Mouse (Mus musculus) MEL (cell line): ENCODE measurements around the gene Nat9. TPM values are rescaled to one million over a fixed set of nuclear protein-coding genes. Genes with fewer than 3 reads are reported as not detected.
A peak's percentile ranks its signal among the peaks of the same experiment; 100 is the strongest.

Experiments used
- DNase-seq: peaks from one replicate; pipeline ENCODE4 v3.0.0; 2011; ENCODE audit warnings: low read depth, low spot score
- H3K27ac ChIP-seq: 2 replicates; pipeline ENCODE4 v1.5.1; 2012; ENCODE audit warnings: low read depth, mild to moderate bottlenecking, control low read depth, low read length, moderate library complexity; ENCODE audit not compliant: control insufficient read depth
- H3K27me3 ChIP-seq, 2 experiments: fragments of 150-350 bp in 1 of 2; sonication (generic) in 1 of 2; 2 replicates each; pipeline ENCODE4 v1.6.1; 2012; ENCODE audit warnings: low read length in 2 of 2, mild to moderate bottlenecking in 2 of 2, improper control_type of control experiment in 1 of 2, moderate library complexity in 1 of 2; ENCODE audit not compliant: insufficient read depth in 2 of 2, control insufficient read depth in 1 of 2
- H3K36me3 ChIP-seq, 2 experiments: 2 replicates each; pipeline ENCODE4 v1.6.1; 2012 to 2014; ENCODE audit warnings: low read length in 2 of 2, improper control_type of control experiment in 1 of 2, inconsistent platforms in 1 of 2, mild to moderate bottlenecking in 1 of 2; ENCODE audit not compliant: insufficient read depth in 2 of 2, control insufficient read depth in 1 of 2
- H3K4me1 ChIP-seq, 2 experiments: fragments of 150-350 bp in 1 of 2; sonication (generic) in 1 of 2; 2 replicates each; pipeline ENCODE4 v1.6.1; 2012; ENCODE audit warnings: low read length in 2 of 2, improper control_type of control experiment in 1 of 2, mild to moderate bottlenecking in 1 of 2; ENCODE audit not compliant: insufficient read depth in 2 of 2, control insufficient read depth in 1 of 2
- H3K4me3 ChIP-seq, 2 experiments: fragments of 150-350 bp in 1 of 2; sonication (generic) in 1 of 2; 2 replicates each; pipeline ENCODE4 v1.5.1; 2012; ENCODE audit warnings: low read depth in 2 of 2, low read length in 2 of 2, mild to moderate bottlenecking in 2 of 2, moderate library complexity in 2 of 2, control low read depth in 1 of 2, improper control_type of control experiment in 1 of 2; ENCODE audit not compliant: control insufficient read depth in 1 of 2, insufficient read depth in 1 of 2
- H3K79me2 ChIP-seq: 2 replicates; pipeline ENCODE4 v1.6.1; 2012; ENCODE audit warnings: mild to moderate bottlenecking, low read length, moderate library complexity; ENCODE audit not compliant: control insufficient read depth, poor library complexity, insufficient read depth
- H3K9ac ChIP-seq: 2 replicates; pipeline ENCODE4 v1.6.1; 2012; ENCODE audit warnings: low read depth, mild to moderate bottlenecking, control low read depth, low read length, moderate library complexity; ENCODE audit not compliant: control insufficient read depth, poor library complexity, severe bottlenecking
- H3K9me3 ChIP-seq: fragments of 150-350 bp; sonication (generic); replicated peaks from 2 replicates; pipeline ENCODE4 v1.6.1; 2012; ENCODE audit warnings: mild to moderate bottlenecking, low read length, improper control_type of control experiment, moderate library complexity; ENCODE audit not compliant: insufficient read depth
- BHLHE40 ChIP-seq: IDR thresholded peaks from 2 replicates; pipeline ENCODE4 v1.6.1; 2012; ENCODE audit warnings: low read depth, mild to moderate bottlenecking, inconsistent platforms, low read length, improper control_type of control experiment, borderline replicate concordance
- CHD1 ChIP-seq: IDR thresholded peaks from 2 replicates; pipeline ENCODE4 v1.6.1; 2012; ENCODE audit warnings: low read depth, mild to moderate bottlenecking, inconsistent platforms, low read length, improper control_type of control experiment
- CHD2 ChIP-seq: IDR thresholded peaks from 2 replicates; pipeline ENCODE4 v1.6.1; 2011; ENCODE audit warnings: low read length, improper control_type of control experiment
- CTCF ChIP-seq, 3 experiments: IDR thresholded peaks in 2 of 3; conservative IDR thresholded peaks in 1 of 3; 2 replicates each; pipeline ENCODE4 v1.5.1; 2011 to 2012; ENCODE audit warnings: low read length in 3 of 3, low read depth in 2 of 3, mild to moderate bottlenecking in 2 of 3, improper control_type of control experiment in 1 of 3, inconsistent platforms in 1 of 3, mixed read lengths in 1 of 3, moderate library complexity in 1 of 3; ENCODE audit not compliant: control insufficient read depth in 1 of 3, insufficient read depth in 1 of 3, poor library complexity in 1 of 3, severe bottlenecking in 1 of 3
- E2F4 ChIP-seq: IDR thresholded peaks from 2 replicates; pipeline ENCODE4 v1.6.1; 2011; ENCODE audit warnings: low read depth, low read length, improper control_type of control experiment, borderline replicate concordance
- EP300 ChIP-seq, 2 experiments: IDR thresholded peaks; 2 replicates each; pipeline ENCODE4 v1.6.1; 2011; ENCODE audit warnings: improper control_type of control experiment in 2 of 2, low read length in 2 of 2, low read depth in 1 of 2, mild to moderate bottlenecking in 1 of 2
- ETS1 ChIP-seq: IDR thresholded peaks from 2 replicates; pipeline ENCODE4 v1.6.1; 2012; ENCODE audit warnings: low read depth, mild to moderate bottlenecking, inconsistent platforms, low read length, improper control_type of control experiment, moderate library complexity
- GATA1 ChIP-seq: IDR thresholded peaks from 2 replicates; pipeline ENCODE4 v1.6.1; 2011; ENCODE audit warnings: low read depth, low read length, improper control_type of control experiment
- KAT2A ChIP-seq: conservative IDR thresholded peaks from 2 replicates; pipeline ENCODE4 v1.6.1; 2012; ENCODE audit warnings: low read depth, low read length, improper control_type of control experiment, inconsistent platforms
- MAFK ChIP-seq: IDR thresholded peaks from 2 replicates; pipeline ENCODE4 v1.6.1; 2011; ENCODE audit warnings: low read depth, mild to moderate bottlenecking, low read length, improper control_type of control experiment, borderline replicate concordance
- MAX ChIP-seq: IDR thresholded peaks from 2 replicates; pipeline ENCODE4 v1.6.1; 2011; ENCODE audit warnings: low read length, improper control_type of control experiment
- MEF2A ChIP-seq: IDR thresholded peaks from 2 replicates; pipeline ENCODE4 v1.6.1; 2014; ENCODE audit warnings: low read depth, mild to moderate bottlenecking, inconsistent platforms, low read length, improper control_type of control experiment; ENCODE audit not compliant: poor library complexity, insufficient replicate concordance, severe bottlenecking; ENCODE audit errors: extremely low read depth
- MXI1 ChIP-seq: IDR thresholded peaks from 2 replicates; pipeline ENCODE4 v1.6.1; 2011; ENCODE audit warnings: mild to moderate bottlenecking, low read depth, low read length, improper control_type of control experiment
- MYB ChIP-seq: IDR thresholded peaks from 2 replicates; pipeline ENCODE4 v1.6.1; 2011; ENCODE audit warnings: mild to moderate bottlenecking, low read depth, low read length, improper control_type of control experiment
- MYC ChIP-seq: IDR thresholded peaks from 2 replicates; pipeline ENCODE4 v1.6.1; 2011; ENCODE audit warnings: low read depth, mild to moderate bottlenecking, low read length, improper control_type of control experiment, moderate library complexity
- POLR2AphosphoS5 ChIP-seq: IDR thresholded peaks from 2 replicates; pipeline ENCODE4 v1.6.1; 2012; ENCODE audit warnings: low read depth, borderline replicate concordance, mild to moderate bottlenecking, inconsistent platforms, low read length, moderate library complexity, mixed read lengths
- RAD21 ChIP-seq: IDR thresholded peaks from 2 replicates; pipeline ENCODE4 v1.6.1; 2011; ENCODE audit warnings: mild to moderate bottlenecking, low read depth, low read length, improper control_type of control experiment
- SMC3 ChIP-seq: IDR thresholded peaks from 2 replicates; pipeline ENCODE4 v1.6.1; 2011; ENCODE audit warnings: low read depth, low read length, improper control_type of control experiment
- TAL1 ChIP-seq: IDR thresholded peaks from 2 replicates; pipeline ENCODE4 v1.6.1; 2012; ENCODE audit warnings: mild to moderate bottlenecking, inconsistent platforms, low read length, moderate library complexity, mixed read lengths
- TBP ChIP-seq: IDR thresholded peaks from 2 replicates; pipeline ENCODE4 v1.8.0; 2011; ENCODE audit warnings: low read depth, low read length, improper control_type of control experiment
- TCF12 ChIP-seq: IDR thresholded peaks from 2 replicates; pipeline ENCODE4 v1.6.1; 2014; ENCODE audit warnings: low read depth, mild to moderate bottlenecking, inconsistent platforms, low read length, improper control_type of control experiment, moderate library complexity
- ZC3H11A ChIP-seq: IDR thresholded peaks from 2 replicates; pipeline ENCODE4 v1.6.1; 2012; ENCODE audit warnings: low read depth, mild to moderate bottlenecking, inconsistent platforms, low read length, improper control_type of control experiment
- ZMIZ1 ChIP-seq: IDR thresholded peaks from 2 replicates; pipeline ENCODE4 v1.6.1; 2012; ENCODE audit warnings: low read depth, mild to moderate bottlenecking, inconsistent platforms, low read length, improper control_type of control experiment, moderate library complexity
- ZNF384 ChIP-seq: IDR thresholded peaks from 2 replicates; pipeline ENCODE4 v1.6.1; 2012; ENCODE audit warnings: low read depth, mild to moderate bottlenecking, inconsistent platforms, low read length, improper control_type of control experiment
- polyA plus RNA-seq, 2 experiments: library from polyadenylated mRNA; stranded (reverse) in 1 of 2; unstranded in 1 of 2; fragments of >175 nt in 1 of 2; fragments of >200 nt in 1 of 2; gene quantifications; 2 replicates each; pipeline versions ENCODE4 v1.2.1 to v1.2.4; 2012; ENCODE audit warnings: low replicate concordance in 2 of 2, low read depth in 1 of 2; ENCODE audit not compliant: insufficient read length in 2 of 2, insufficient read depth in 1 of 2, missing spikeins in 1 of 2
- total RNA-seq: library from RNA; depleted of rRNA; stranded (reverse); fragments of 300-350 nt; gene quantifications from 2 replicates; pipeline ENCODE4 v1.2.3, GENCODE M21; 2012

The Nat9 gene
- total and polyA plus RNA-seq, 3 experiments = 46.1 to 92.4 TPM; not detected in 1

- Histone ChIP-seq H3K4me3 (no peak overlapping the region), H3K4me1 (peaks cover 15 to 21% of the 10 kb centered on the region in 2 experiments), H3K27ac (no peak overlapping the region), H3K36me3 (peaks cover 8 to 22% of the 10 kb centered on the region in 2 experiments), H3K79me2 (no peaks in the 10 kb centered on the region), H3K9me3 (no peaks in the 10 kb centered on the region), H3K27me3 (no peaks in the 10 kb centered on the region), H3K9ac (no peak overlapping the region)
- DNase-seq = no peak
- TF ChIP-seq ETS1 (no peak), E2F4 (no peak), MXI1 (no peak), CHD1 (no peak), BHLHE40 (no peak), TBP (no peak), EP300 (IDR thresholded peaks at IDR 0.05; ENCODE audit: low read depth in 1 of 2, low read length in 2 of 2) (no peak), POLR2AphosphoS5 (no peak), SMC3 (no peak), ZNF384 (no peak), KAT2A (no peak), TAL1 (no peak), GATA1 (no peak), MYB (no peak), MAFK (no peak), MAX (no peak), CTCF (IDR thresholded peaks at IDR 0.05 in 2 of 3, conservative IDR thresholded peaks at IDR 0.05 in 1 of 3; ENCODE audit: control insufficient read depth in 1 of 3, insufficient read depth in 1 of 3, low read depth in 2 of 3, low read length in 3 of 3, poor library complexity in 1 of 3, severe bottlenecking in 1 of 3) (no peak), ZMIZ1 (no peak)
Measured at GRCm38 (mm10) chr11:115202756-115203155, 15.1 kb upstream of the Nat9 start.

GRCm38 (mm10) chr11:115202316-115202715 is 14.7 kb upstream of the Nat9 start:
- Histone ChIP-seq H3K4me3 (no peak overlapping the region), H3K79me2 (no peaks in the 10 kb centered on the region), H3K9me3 (no peaks in the 10 kb centered on the region), H3K4me1 (peaks cover 20 to 25% of the 10 kb centered on the region in 2 experiments), H3K27ac (no peak overlapping the region), H3K9ac (no peak overlapping the region), H3K27me3 (no peaks in the 10 kb centered on the region), H3K36me3 (peaks cover 8 to 26% of the 10 kb centered on the region in 2 experiments)
- peak; percentile 80 for DNase-seq
- no peak for TF ChIP-seq MYC
- TF ChIP-seq CTCF (IDR thresholded peaks at IDR 0.05 in 2 of 3, conservative IDR thresholded peaks at IDR 0.05 in 1 of 3; ENCODE audit: control insufficient read depth in 1 of 3, insufficient read depth in 1 of 3, low read depth in 2 of 3, low read length in 3 of 3, poor library complexity in 1 of 3, severe bottlenecking in 1 of 3) = peak; percentile 81 to 97 (median 93)
- TF ChIP-seq ZC3H11A = peak; percentile 46
- peak; percentile 80 for TF ChIP-seq SMC3
- no peak for TF ChIP-seq TCF12
- TF ChIP-seq CHD2 = no peak
- no peak for TF ChIP-seq MEF2A
- TF ChIP-seq RAD21 = peak; percentile 83
- no peak for TF ChIP-seq MAFK
